Mouse (Mus musculus): ENCODE data around the gene Cd38. TPM values are rescaled to one million over a fixed set of nuclear protein-coding genes. Genes with fewer than 3 reads are reported as not detected.

Cd38 gene
- polyA plus RNA-seq, 1 experiment from 2014 or later = 10.7 TPM

Other genes starting within 250 kb of the Cd38 start
- gene Cc2d2a, start 206.2 kb upstream of the Cd38 start, polyA plus RNA-seq (2016; fragmentation: Nextera tagmentation; extraction: Ambion mirVana) = 8.1 and 8.7 TPM in 2 replicates
- gene Bst1, start 49.7 kb upstream of the Cd38 start, polyA plus RNA-seq (2016; fragmentation: Nextera tagmentation; extraction: Ambion mirVana) = 0.05 and 0.21 TPM in 2 replicates
- 47.3 and 51.9 TPM in 2 replicates for gene Fbxl5, start 46.9 kb upstream of the Cd38 start, polyA plus RNA-seq (2016; fragmentation: Nextera tagmentation; extraction: Ambion mirVana)
- gene Gm7879, start 44.6 kb downstream of the Cd38 start, polyA plus RNA-seq (2016; fragmentation: Nextera tagmentation; extraction: Ambion mirVana) = 2.2 TPM in 1 of 2 replicates, not detected in the other
- gene Fgfbp1, start 113.2 kb downstream of the Cd38 start, polyA plus RNA-seq (2016; fragmentation: Nextera tagmentation; extraction: Ambion mirVana) = 0.55 and 1.5 TPM in 2 replicates
- gene Prom1, start 233.5 kb downstream of the Cd38 start, polyA plus RNA-seq (2016; fragmentation: Nextera tagmentation; extraction: Ambion mirVana) = 94.6 and 120 TPM in 2 replicates

Measured in limb, embryonic 10.5 days (tissue).